Mouse (Mus musculus) ES-E14 (cell line): Measurements from ENCODE around the gene Dctd. TPM values are rescaled to one million over a fixed set of nuclear protein-coding genes. Genes with fewer than 3 reads are reported as not detected.

ENCODE experiments used
- DNase-seq: peaks from one replicate; pipeline ENCODE4 v3.0.0-alpha.2; 2013; ENCODE audit warnings: low read depth, low spot score
- H3K27ac ChIP-seq: 2 replicates; pipeline ENCODE4 v1.5.1; 2012; ENCODE audit warnings: low read depth, mild to moderate bottlenecking, low read length, moderate library complexity, mixed read lengths; ENCODE audit not compliant: poor library complexity, insufficient read depth, severe bottlenecking
- H3K36me3 ChIP-seq: 2 replicates; pipeline ENCODE4 v1.6.1; 2012; ENCODE audit warnings: mild to moderate bottlenecking, low read length, moderate library complexity, mixed read lengths; ENCODE audit not compliant: control insufficient read depth, poor library complexity, insufficient read depth, severe bottlenecking
- H3K4me1 ChIP-seq, 2 experiments: fragments of 150-350 bp in 1 of 2; sonication (generic) in 1 of 2; 2 replicates each; pipeline ENCODE4 v1.6.1; 2012; ENCODE audit warnings: low read length in 2 of 2, mild to moderate bottlenecking in 1 of 2, mixed read lengths in 1 of 2; ENCODE audit not compliant: control insufficient read depth in 2 of 2, insufficient read depth in 2 of 2, poor library complexity in 1 of 2
- H3K4me3 ChIP-seq, 2 experiments: fragments of 150-350 bp in 1 of 2; sonication (generic) in 1 of 2; 2 replicates each; pipeline ENCODE4 v1.5.1; 2012; ENCODE audit warnings: low read length in 2 of 2, low read depth in 1 of 2, mild to moderate bottlenecking in 1 of 2, mixed read lengths in 1 of 2; ENCODE audit not compliant: insufficient read depth in 1 of 2, poor library complexity in 1 of 2, severe bottlenecking in 1 of 2
- H3K9ac ChIP-seq: 2 replicates; pipeline ENCODE4 v1.6.1; 2012; ENCODE audit warnings: low read depth, mild to moderate bottlenecking, low read length, mixed read lengths; ENCODE audit not compliant: poor library complexity, insufficient read depth, severe bottlenecking
- H3K9me3 ChIP-seq: fragments of 150-350 bp; sonication (generic); 2 replicates; pipeline ENCODE4 v1.6.1; 2012; ENCODE audit warnings: low read depth, mild to moderate bottlenecking, low read length; ENCODE audit not compliant: control insufficient read depth, insufficient read depth
- CHD2 ChIP-seq: IDR thresholded peaks from 2 replicates; pipeline ENCODE4 v1.6.1; 2014; ENCODE audit warnings: mild to moderate bottlenecking, low read depth, low read length, inconsistent platforms
- HCFC1 ChIP-seq: IDR thresholded peaks from 2 replicates; pipeline ENCODE4 v1.6.1; 2012; ENCODE audit warnings: low read length, inconsistent platforms, borderline replicate concordance; ENCODE audit not compliant: insufficient read depth
- MAFK ChIP-seq: IDR thresholded peaks from 2 replicates; pipeline ENCODE4 v1.6.1; 2014; ENCODE audit warnings: mild to moderate bottlenecking, low read depth, low read length, inconsistent platforms; ENCODE audit not compliant: insufficient read depth
- ZC3H11A ChIP-seq: IDR thresholded peaks from 2 replicates; pipeline ENCODE4 v1.6.1; 2012; ENCODE audit warnings: low read depth, mild to moderate bottlenecking, inconsistent platforms, low read length, borderline replicate concordance
- ZNF384 ChIP-seq: IDR thresholded peaks from 2 replicates; pipeline ENCODE4 v1.6.1; 2012; ENCODE audit warnings: low read depth, low read length, inconsistent platforms
- in situ Hi-C, 2 experiments: fragments of 600-800 bp; cut with MboI; formaldehyde crosslinking; loops; one replicate each; pipeline ENCODE4 v1.15.1; 2025; ENCODE audit warnings: low sequenced_read_pairs in 2 of 2, inconsistent platforms in 1 of 2; ENCODE audit not compliant: unreplicated experiment in 2 of 2
- total RNA-seq: library from RNA; depleted of rRNA; stranded (reverse); fragments of 300-350 nt; gene quantifications from 2 replicates; pipeline ENCODE4 v1.2.3, GENCODE M21; 2012; rRNA removed

Dctd gene
- total RNA-seq, 1 experiment: 50.4 TPM

GRCm38 (mm10) chr8:48202632-48203031 is 103.7 kb downstream of the Dctd start:
- Histone ChIP-seq H3K9ac (no peak overlapping the region; the same call in 1 of the 2 replicates), H3K4me3 (no peak overlapping the region), H3K4me1 (peaks cover 0 to 17% of the 10 kb centered on the region in 2 experiments; a peak in 2 of 4 replicates), H3K9me3 (no peaks in the 10 kb centered on the region), H3K27ac (peak overlapping the region; percentile 42; the same call in 1 of the 2 replicates), H3K36me3 (no peaks in the 10 kb centered on the region)
- no peak for TF ChIP-seq ZC3H11A
- no peak for TF ChIP-seq MAFK
- TF ChIP-seq CHD2: no peak
- TF ChIP-seq HCFC1: no peak
- TF ChIP-seq ZNF384: no peak
- in situ Hi-C loops: no loop called here
- DNase-seq: no peak

Other genes starting within 250 kb of the Dctd start
- 13.3 and 19.6 TPM in 2 replicates for gene Wwc2, start 108.2 kb upstream of the Dctd start, total RNA-seq